Mouse (Mus musculus) erythroblast, adult 5-6 weeks (primary cell): ENCODE measurements around the gene Ccdc134. TPM values are rescaled to one million over a fixed set of nuclear protein-coding genes. Genes with fewer than 3 reads are reported as not detected.

Source experiments
- ATAC-seq: replicated peaks from 2 replicates; pipeline ENCODE4 v1.8.0; 2016; ENCODE audit warnings: moderate number of reproducible peaks, mild to moderate bottlenecking, moderate TSS enrichment, inconsistent platforms; ENCODE audit not compliant: poor library complexity, low FRiP score, severe bottlenecking
- total RNA-seq, 2 experiments: library from RNA; stranded (forward) in 1 of 2; stranded (reverse) in 1 of 2; fragments of 150-400 nt in 1 of 2; fragments of 200-764, 138-1000 nt in 1 of 2; gene quantifications; 2 replicates each; pipeline versions ENCODE4 v1.2.3 to v1.2.4; 2015 to 2017; ENCODE audit warnings: low replicate concordance in 2 of 2

Ccdc134 gene
- total RNA-seq, 2 experiments from 2014 or later: 4.1 TPM; not detected in 1

DNA sequence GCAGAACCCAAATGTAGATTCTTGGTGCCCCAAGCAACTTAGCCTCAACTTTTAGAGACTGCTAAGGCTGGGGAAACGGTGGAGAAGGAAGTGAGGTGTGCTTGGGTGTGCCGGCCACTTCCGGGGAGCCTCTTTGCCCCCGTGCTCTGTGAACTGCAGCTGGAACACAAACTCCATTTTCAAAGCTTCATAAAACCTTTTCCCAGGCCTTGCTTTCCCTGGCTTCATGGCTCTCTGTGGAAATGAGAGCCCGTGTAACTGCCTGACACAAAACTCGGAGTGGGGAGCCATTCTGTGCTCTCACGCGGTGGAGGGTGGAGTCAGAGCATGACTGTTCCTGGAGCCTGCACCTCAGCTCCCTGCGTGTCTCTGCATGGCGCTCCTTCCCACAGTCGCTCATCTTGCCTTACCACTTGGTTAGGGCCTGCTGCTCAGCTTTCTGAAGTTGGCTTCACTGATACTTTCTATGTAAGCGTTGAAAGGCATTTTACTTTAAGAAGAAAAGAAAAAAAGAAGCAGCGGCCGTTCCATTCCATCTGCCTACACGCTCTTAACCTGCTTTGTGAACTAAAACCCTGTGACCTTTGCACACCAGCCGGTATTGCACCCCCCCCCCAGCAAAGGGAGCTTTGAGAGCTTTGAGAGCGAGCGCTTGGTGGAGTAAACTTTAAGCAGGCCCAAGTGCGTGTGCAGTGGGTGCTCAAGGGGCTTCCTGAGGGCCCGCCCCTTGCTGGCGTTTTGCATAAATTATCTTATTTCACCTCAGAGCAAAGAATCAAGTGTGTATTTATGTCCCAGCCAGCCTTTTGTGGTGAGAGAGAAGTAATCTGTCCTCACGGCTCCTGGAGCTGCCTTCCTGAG is 38.7 kb downstream of the Ccdc134 start:
- ATAC-seq: peak; percentile 67

DNA sequence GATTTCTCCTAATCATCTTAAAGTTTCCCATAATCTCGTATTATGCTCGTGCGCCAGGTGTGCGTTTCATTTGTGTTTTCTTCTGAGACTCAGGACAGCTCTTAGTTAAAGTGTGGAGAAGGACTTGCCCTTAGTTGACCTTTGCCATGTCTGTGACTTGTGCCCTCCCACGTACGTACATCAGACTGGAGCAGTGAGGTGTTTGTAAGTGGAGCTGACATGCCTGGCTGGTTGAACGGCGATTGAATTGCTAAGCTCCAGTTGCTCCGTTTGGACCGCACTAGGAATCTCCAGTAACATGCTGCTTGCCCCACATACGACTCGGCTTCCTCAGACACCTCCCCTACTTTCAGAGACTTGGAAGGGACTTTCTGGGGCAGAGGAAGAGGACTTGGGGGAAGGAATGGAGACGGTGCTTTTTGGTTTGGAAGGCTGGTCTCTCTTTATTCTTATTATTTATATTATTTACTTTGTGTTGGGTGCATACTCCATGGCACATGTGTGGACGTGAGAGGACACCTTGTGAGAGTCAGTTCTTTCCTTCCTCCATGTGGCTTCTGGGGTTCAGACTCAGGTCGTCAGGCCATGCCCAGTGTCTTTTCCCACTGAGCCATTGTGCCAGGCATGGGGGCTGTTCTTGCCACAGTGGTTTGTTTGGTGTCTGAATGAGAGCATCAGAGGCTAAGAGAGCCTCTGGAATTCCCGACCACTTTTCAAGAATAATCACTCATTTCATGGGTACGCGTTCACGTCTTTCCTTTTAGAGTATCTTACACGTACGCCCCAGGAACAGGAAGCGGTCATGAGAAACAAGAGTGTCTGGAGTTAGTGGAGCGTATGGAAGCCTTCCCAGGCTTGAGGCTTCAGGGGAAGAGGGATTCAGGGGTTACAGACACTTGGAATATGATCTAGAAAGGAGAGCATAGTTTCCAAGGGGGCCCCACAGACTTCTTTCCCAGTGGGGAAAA is 39.8 kb downstream of the Ccdc134 start:
- ATAC-seq: no peak

DNA sequence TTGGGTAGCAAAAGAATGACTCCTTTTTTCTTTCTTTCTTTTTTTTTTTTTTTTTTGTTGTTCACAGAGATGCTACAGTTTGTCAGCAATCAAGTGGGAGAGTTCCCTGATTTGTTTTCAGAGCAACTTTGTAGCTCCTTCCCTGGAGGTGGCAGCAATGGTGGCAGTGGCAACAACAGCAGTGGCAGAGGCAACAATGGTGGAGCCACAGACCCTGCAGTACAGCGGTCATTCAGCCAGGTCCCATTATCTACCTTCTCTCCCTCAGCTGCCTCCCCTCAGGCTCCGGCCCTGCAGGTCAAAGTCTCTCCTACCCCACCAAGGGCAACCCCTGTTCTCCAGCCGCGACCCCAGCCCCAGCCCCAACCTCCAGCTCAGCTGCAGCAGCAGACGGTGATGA is 41.9 kb downstream of the Ccdc134 start:
- no peak for ATAC-seq

DNA sequence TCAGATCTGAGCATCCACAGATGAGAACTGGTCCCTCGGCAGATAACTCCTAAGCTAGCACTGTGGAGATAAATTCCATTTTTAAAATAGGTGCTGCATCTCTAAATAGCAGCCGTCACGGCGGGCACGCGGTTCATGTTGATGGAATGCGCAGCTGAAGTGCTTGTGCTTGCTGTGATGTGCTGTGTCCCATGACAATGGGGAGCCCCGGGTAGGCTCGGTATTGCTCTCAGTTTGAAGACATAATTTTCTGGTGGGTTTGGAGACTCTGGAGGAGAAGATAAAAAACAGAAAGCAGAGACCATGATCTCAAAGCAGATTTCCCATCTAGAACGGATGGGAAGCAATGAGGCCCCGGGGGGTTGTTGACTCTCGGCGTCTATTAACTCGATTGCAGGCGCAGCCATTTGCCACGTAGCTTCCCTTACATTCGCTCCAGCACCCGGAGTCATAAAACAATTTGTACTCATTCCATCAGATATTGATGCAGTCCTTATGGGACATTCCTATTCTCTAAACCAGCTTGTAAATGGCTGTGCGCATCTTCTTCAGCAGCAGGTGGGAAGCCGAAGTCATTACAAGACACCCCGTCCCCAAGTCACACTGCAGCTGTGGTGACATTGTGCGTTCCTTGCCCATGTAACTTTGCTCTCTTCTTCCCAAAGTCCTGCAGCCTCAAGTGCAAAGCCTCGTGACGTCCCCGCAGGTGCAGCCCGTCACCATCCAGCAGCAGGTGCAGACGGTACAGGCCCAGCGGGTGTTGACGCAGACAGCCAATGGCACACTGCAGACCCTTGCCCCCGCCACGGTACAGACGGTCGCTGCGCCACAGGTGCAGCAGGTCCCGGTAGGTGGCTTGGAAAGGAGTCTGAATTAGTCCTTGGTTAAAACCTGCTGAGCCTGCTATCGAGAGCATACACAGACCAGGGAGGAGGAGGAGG is 43.0 kb downstream of the Ccdc134 start:
- ATAC-seq: no peak

DNA sequence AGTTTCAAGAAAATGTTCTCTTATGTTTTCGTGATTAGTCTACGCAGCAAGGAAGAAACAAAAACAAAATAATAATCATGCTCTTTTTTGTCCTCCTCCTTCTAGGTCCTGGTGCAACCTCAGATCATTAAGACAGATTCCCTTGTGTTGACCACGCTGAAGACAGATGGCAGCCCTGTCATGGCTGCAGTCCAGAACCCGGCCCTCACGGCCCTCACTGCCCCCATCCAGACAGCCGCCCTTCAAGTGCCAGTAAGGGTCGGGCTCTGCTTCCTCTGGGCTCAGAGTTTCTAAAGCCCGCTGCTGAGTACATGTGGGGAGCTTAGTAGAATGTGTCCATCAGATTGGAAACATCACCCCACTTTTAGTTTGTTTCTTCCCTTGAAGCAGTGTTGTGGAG is 44.9 kb downstream of the Ccdc134 start:
- no peak for ATAC-seq

DNA sequence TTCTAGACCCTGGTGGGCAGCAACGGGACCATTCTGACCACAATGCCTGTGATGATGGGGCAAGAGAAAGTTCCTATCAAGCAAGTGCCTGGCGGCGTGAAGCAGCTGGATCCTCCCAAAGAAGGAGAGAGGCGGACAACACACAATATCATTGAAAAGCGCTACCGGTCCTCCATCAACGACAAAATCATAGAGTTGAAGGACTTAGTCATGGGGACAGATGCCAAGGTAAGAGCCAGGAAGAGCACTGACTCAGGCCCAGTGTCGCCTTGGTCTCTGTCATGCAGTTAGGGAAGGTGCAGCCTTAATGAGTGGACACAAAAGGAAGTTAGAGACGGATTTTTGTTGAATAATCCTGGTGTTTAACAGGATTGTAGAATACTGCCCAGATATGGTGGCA is 47.4 kb downstream of the Ccdc134 start:
- ATAC-seq: no peak

DNA sequence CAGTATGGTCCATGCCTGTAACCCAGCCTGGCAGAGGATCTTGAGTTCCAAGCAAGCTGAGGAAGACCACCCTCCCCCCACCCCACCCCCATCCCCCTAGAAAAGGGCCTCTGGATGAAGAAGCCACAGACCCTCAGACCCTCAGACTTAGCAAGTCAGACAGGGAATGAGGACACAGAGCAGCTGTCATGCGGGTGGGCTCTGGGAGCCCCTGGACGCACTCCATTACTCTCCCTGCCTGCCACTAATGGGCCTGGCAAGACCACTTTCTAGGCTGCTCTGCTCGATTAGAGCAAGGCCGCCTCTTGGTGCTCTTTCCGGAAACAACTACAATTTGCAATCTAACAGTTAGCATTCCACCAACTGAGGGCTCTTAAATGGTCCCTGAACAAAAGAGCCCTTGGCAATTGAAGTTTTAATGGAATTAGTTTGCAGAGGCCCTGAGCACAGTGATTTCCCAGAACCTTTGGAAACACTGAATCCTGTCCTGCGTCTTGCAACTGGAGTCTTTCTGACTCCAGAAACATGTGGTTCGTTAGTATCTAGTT is 50.1 kb downstream of the Ccdc134 start:
- ATAC-seq: no peak

DNA sequence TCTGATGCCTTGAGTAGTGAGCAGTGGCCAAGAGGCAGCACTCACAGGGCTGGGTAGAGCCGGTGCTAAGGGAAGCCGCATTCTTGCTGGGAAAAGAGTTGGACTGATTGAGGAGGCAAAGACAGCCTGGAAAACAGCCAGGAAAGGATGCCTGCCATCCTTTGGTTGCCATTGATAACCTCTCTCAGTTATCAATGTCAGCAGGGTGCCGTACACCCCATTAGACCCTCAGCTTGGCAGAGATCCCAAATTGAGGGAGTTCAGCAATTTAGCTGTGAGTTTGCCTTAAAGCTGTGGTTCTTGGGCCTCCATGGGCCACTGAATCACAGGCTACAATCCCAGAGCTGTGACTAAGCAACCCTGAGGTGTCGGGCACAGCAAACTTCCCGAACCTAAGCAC is 53.4 kb downstream of the Ccdc134 start:
- ATAC-seq: peak; percentile 40

DNA sequence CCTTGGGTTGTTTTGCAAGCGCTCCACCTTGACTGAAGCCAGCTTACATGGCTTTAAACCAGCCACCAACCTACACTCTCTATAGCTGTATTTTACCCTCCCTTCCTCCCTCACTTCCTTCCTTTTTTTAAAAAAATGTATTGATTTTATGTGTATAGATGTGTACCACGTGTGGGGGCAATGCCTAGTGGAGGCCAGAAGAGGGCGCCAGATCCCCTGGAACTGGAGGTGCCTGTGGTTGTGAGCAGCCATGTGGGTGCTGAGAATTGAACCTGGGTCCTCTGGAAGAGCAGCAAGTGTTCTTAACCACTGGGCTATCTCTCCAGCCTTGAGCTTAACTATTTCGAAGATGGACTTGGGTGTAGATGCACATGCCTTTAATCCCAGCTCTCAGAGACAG is 54.6 kb downstream of the Ccdc134 start:
- no peak for ATAC-seq

DNA sequence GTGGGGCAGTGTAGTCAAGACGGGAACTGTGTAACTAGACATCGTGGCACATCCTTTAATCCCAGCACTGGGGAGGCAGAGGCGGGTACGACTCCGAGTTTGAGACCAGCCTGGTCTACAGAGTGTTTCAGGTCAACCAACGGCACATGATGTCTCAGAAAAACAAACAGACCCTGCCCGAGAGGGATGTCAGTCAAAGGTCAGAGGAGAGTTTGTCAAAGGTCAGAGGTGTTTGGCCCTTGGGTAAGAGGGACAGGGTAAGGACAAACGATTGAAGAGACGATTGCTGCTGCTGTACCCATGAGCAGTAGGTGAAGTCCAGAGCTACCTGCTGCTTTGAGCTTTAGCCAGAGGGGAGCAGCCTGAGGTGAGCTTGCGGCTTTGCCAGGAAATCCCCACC is 55.9 kb downstream of the Ccdc134 start:
- ATAC-seq: no peak

DNA sequence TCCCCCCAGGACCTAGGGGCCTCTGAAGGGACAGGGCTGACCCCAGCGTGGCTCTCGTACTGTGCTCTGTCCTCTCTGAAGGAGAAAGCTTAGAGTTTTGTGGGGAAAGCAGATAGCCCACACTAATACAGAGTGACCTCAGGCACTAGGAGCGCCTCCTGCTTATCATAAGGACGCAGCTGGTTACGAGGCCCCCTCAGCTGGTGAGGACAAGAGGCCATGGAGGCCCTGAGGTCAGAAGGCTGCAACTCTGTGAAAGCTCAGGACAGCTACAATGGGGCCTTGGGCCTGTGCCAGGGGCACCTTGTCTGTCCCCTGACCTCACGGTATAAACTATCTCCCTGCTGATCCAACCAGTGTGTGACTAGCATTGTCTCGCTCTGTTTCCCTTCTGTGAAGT is 56.5 kb downstream of the Ccdc134 start:
- peak; percentile 83 for ATAC-seq

DNA sequence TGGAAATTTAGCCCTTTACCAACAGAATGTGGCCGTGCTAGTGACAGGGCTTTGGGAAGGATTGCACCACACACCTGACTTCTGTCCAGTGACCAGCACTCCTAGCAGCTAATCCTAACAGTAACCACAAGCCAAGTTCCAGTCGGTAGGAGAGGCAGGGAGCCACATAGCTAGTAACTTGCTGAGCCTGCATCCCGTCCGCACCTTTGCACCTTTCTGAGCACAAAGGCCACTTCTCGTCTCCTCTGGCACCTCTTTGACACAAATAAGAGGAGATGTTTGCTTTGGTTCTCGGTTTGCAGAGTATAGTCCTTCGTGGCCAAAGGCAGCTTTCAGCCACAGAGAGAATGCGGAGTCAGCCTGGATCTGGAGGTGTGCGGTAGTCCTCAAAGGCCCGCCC is 56.9 kb downstream of the Ccdc134 start:
- 0 out of 2 replicates have a peak, but pooled peaks have one; percentile 4 for ATAC-seq

DNA sequence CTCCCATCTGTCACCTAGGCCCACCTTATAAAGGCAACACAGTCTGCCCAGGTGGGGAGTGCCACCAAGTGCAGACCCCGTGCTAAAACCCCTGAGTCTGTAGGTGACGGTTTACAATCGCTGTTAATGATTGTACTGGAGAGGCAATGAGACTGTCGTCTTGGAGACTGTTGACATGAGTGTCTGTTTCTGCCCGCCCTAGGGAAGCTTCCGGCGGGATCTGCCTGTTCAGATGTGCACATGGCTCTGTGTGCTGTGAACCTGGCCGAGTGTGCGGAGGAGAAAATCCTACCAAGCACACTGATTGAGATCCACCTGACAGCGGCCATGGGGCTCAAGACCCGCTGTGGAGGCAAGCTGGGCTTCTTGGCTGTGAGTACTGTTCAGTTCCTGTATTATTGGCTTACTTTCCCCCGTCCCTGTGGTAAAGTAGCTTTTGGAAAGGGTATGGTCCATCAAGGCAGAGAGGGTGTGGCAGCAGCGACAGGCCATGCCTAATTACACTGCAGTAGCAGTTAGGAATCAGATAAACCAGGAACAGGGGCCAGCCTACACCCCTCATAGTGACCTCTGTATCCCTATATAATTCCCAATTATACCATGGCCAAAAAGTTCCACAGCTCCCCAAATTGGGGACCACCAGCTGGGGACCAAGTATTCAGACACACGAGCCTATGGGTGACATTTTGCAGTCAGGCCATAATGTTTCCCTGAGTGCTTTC is 57.5 kb downstream of the Ccdc134 start:
- ATAC-seq: no peak

DNA sequence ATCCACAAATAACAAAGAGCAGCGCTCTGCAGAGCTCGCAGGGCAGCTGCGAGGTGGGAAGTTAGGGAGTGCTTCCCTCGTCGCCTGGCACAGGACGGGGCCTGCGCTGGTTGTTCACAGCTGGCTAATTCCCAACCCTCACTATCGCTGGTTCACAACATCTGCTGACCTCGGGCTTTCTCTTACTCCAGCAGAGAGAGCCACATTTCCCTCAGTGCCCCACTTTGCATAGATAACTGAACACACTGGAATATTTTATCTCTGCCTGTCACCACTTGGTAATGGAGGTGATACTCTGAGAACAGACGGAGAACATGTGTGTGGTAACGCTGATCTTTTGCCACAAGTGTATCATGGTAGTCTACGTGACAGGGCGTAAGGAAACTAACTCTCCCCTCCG is 58.4 kb downstream of the Ccdc134 start:
- ATAC-seq: peak; percentile 46

DNA sequence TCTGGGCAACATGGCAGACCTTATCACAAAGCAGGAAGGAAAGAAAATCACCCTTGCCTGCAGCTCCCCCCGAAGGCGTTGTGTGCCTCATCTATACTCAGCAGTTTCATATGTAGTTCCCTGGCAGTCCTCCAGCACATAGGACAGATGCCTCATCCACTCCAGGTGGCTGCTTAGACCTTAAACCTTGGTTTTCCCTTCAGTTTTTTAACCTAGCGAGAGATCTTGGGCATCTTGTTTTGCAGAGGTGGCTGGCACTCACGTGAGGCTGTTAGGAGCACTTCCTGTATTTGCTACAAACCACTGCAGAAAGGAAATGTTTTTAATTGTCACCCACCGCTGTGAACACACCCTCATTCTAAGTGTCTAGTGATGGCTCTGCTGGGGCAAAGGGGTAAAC is 59.2 kb downstream of the Ccdc134 start:
- peak; percentile 23 for ATAC-seq

DNA sequence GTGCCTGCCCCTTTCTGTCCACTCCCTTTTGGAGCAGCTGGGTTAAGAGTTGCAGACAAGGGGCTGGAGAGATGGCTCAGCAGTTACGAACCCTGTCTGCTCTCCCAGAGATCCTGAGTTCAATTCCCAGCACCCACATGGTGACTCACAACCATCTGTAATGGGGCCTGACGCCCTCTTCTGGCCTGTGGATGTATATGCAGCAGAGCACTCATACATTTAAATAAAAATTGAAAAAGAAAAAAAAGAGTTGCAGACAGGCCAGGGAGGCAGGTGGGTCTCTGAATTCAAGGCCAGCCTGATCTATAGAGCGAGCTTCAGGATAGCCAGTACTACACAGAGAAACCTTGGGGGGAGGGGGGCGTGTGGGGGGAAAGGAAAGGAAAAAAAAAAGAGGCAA is 59.7 kb downstream of the Ccdc134 start:
- ATAC-seq: no peak

DNA sequence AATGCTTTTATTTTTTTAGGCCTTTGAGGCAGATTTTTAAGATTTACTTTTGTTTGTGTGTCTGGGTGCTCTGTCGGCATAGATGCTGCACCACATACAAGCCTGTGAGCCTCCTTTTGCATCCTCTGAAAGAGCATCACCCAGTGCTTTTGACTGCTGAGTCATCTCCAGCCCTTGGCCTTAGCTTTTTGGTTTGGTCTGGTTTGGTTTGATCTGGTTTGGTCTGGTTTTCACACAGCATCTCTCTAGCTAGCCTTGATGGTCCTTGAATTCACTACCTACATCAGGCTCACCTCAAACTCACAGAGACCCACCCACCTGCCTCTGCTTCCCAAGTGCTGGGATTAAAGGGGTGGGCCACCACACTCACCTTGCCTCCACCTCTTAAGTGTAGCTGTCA is 60.2 kb downstream of the Ccdc134 start:
- ATAC-seq: no peak

DNA sequence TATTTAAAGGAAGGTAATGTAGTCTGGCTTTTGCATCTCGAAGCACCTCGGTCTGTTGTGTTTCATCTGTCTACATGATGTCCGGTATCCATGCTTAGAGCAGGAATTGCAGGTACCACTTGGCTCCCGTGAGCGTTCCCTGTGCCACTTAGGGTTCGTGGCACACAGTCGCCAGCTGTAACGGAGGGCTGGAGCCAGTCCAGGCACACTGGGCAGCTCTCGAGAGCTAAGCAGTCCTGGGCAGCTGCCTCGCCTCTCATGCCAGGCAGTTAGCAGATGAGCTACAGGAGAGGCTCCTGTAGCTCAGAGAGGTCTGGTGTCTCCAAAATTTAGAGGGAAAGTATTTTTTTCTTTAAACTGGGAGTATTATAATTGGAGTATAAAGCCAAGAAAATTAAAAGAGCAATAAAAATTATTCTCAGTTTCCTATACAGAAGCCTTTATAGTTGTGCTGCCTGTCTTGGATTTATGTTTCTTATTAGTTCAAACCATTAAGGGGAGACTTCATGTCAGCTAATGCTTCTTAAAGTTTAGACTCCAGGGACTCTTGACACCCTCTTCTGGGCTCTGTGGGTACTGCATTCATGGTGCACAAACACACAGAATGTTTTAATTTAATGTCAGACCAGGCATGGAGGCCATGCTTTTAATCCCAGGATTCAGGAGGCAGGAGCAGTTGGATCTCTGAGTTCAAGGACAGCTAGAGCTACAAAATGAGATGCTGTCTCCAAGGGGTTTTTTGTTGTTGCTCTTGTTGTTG is 60.9 kb downstream of the Ccdc134 start:
- no peak for ATAC-seq
